Mouse (Mus musculus) frontal cortex, adult (tissue): Measurements from ENCODE around the gene Hoxc9.

ENCODE experiments used
- ATAC-seq: cut with Nextera tagmentation; 2 replicates; pipeline ENCODE4 v1.9.2; 2017; ENCODE audit warnings: mild to moderate bottlenecking, moderate library complexity, mixed read lengths; ENCODE audit not compliant: low TSS enrichment

The Hoxc9 gene

GRCm38 (mm10) chr15:102977423-102977974 is 1.3 kb downstream of the Hoxc9 start:
- no peak for ATAC-seq

GRCm38 (mm10) chr15:102978615-102979515 is 2.6 kb downstream of the Hoxc9 start:
- no peak for ATAC-seq

- ATAC-seq: no peak
These were observed 3.7 kb downstream of the Hoxc9 start for GRCm38 (mm10) chr15:102979936-102980335.

- ATAC-seq: no peak
These were observed 4.1 kb downstream of the Hoxc9 start for GRCm38 (mm10) chr15:102980352-102980751.

- no peak for ATAC-seq
These were observed 4.7 kb downstream of the Hoxc9 start for GRCm38 (mm10) chr15:102980912-102981311.

- no peak for ATAC-seq
These were observed 5.4 kb downstream of the Hoxc9 start for GRCm38 (mm10) chr15:102981379-102982288.

GRCm38 (mm10) chr15:102983716-102984115 is 7.5 kb downstream of the Hoxc9 start:
- ATAC-seq: no peak

- no peak for ATAC-seq
These were observed 8.3 kb downstream of the Hoxc9 start for GRCm38 (mm10) chr15:102984521-102984920.

- no peak for ATAC-seq
These were observed 8.7 kb downstream of the Hoxc9 start for GRCm38 (mm10) chr15:102984925-102985324.

- ATAC-seq: 0 out of 2 replicates have a peak, but pooled peaks have one; percentile 47
These were observed 11.0 kb downstream of the Hoxc9 start for GRCm38 (mm10) chr15:102987124-102987833.

- no peak for ATAC-seq
These were observed 11.8 kb downstream of the Hoxc9 start for GRCm38 (mm10) chr15:102988078-102988477.

- ATAC-seq: no peak
These were observed 14.5 kb downstream of the Hoxc9 start, which contains the start of gene Hoxc8 for GRCm38 (mm10) chr15:102990461-102991397. TSS of gene Hoxc8 (plus strand) at chr15:102990607.

GRCm38 (mm10) chr15:102991782-102992181 is 15.5 kb downstream of the Hoxc9 start:
- ATAC-seq: no peak

- no peak for ATAC-seq
These were observed 16.0 kb downstream of the Hoxc9 start for GRCm38 (mm10) chr15:102992206-102992605.

- ATAC-seq: no peak
These were observed 16.6 kb downstream of the Hoxc9 start for GRCm38 (mm10) chr15:102992863-102993262.

- ATAC-seq: no peak
These were observed 20.3 kb downstream of the Hoxc9 start for GRCm38 (mm10) chr15:102996548-102996947.

- ATAC-seq: no peak
These were observed 21.2 kb downstream of the Hoxc9 start for GRCm38 (mm10) chr15:102997431-102997830.

- ATAC-seq: no peak
These were observed 21.7 kb downstream of the Hoxc9 start, which contains the start of gene Hoxc6 for GRCm38 (mm10) chr15:102997939-102998355. TSS of gene Hoxc6 (plus strand) at chr15:102998257.

GRCm38 (mm10) chr15:102998608-102999182 is 22.5 kb downstream of the Hoxc9 start:
- ATAC-seq: no peak
